Mouse (Mus musculus) lung, adult 2 months (tissue): ENCODE data around the gene Nhlrc2.

Experiments used
- CTCF ChIP-seq: fragments of 200-500 bp; IDR thresholded peaks from 2 replicates; pipeline ENCODE4 v1.5.1; 2011; ENCODE audit warnings: mild to moderate bottlenecking, low read length, control low read depth; ENCODE audit not compliant: insufficient read depth
- POLR2A ChIP-seq: fragments of 200-500 bp; IDR thresholded peaks from 2 replicates; pipeline ENCODE4 v1.6.1; 2011; ENCODE audit warnings: low read depth, mild to moderate bottlenecking, control low read depth, low read length, borderline replicate concordance; ENCODE audit errors: extremely low read depth

DNA sequence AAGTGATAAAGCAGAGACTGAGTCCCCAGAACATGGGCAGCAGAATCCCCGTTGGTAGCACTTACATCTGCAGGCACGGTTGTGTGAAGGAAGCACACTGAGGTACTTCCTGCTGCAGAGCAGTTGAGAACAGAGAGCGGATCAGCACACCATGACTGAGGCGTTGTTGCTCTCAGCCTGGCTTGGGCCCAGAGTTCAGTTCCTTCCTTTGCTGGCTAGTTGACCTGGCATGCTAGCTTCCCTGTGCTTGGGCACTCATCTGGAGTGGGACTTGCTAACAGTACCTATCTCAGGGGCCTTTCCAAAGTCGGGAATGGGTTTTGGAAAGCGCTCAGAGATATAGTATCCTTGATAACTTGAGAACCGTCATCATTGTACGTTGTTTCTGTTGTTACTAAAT lies 38.3 kb downstream of the Nhlrc2 start:
- no peak for TF ChIP-seq CTCF
- peak; percentile 6; the same call in 1 of the 2 replicates for TF ChIP-seq POLR2A
